Mouse (Mus musculus) forebrain, embryonic 10.5 days (tissue): ENCODE measurements at regions not wholly inside any gene's neighbourhood (a gene's known extent, or its start where the extent isn't known, plus 50 kb on each side); places are given as distances from the start of the nearest gene placed in this dataset.

ENCODE experiments used
- DNase-seq: peaks from one replicate; pipeline ENCODE4 v3.0.0-alpha.2; 2017; ENCODE audit warnings: low spot score; ENCODE audit errors: extremely low spot score
- H3K27ac ChIP-seq: fragments of 300-500 bp; sonication (generic); 2 replicates; pipeline ENCODE4 v1.5.1; 2016; ENCODE audit warnings: mild to moderate bottlenecking
- H3K27me3 ChIP-seq: fragments of 300-500 bp; sonication (generic); 2 replicates; pipeline ENCODE4 v1.6.1; 2016; ENCODE audit warnings: mild to moderate bottlenecking; ENCODE audit not compliant: poor library complexity, severe bottlenecking
- H3K36me3 ChIP-seq: fragments of 300-500 bp; sonication (generic); replicated peaks from 2 replicates; pipeline ENCODE4 v1.6.1; 2016; ENCODE audit warnings: mild to moderate bottlenecking, moderate library complexity
- H3K4me1 ChIP-seq: fragments of 300-500 bp; sonication (generic); 2 replicates; pipeline ENCODE4 v1.6.1; 2016
- H3K4me3 ChIP-seq: fragments of 300-500 bp; sonication (generic); 2 replicates; pipeline ENCODE4 v1.5.1; 2016; ENCODE audit warnings: mild to moderate bottlenecking, moderate library complexity
- H3K9me3 ChIP-seq: fragments of 300-500 bp; sonication (generic); 2 replicates; pipeline ENCODE4 v1.6.1; 2016; ENCODE audit warnings: mild to moderate bottlenecking, moderate library complexity
- WGBS: fragments of 180-500 bp; shearing (Covaris S2); methylation state at CpG from one replicate; pipeline ENCODE4 v1.1.7; 2016; 5-methylcytosine and 5-hydroxymethylcytosine counted together

GRCm38 (mm10) chr8:8802761-8803340 is 112.5 kb upstream of the Arglu1 start:
- Histone ChIP-seq H3K4me1 (peaks cover 14% of the 10 kb centered on the region), H3K27me3 (no peaks in the 10 kb centered on the region), H3K4me3 (no peak overlapping the region), H3K36me3 (no peaks in the 10 kb centered on the region), H3K27ac (no peak overlapping the region), H3K9me3 (no peaks in the 10 kb centered on the region)
- 91% methylated on average over 6 of the region's 6 CpGs for WGBS
- no peak for DNase-seq

- Histone ChIP-seq H3K27me3 (no peaks in the 10 kb centered on the region), H3K4me1 (peaks cover 18% of the 10 kb centered on the region), H3K36me3 (no peaks in the 10 kb centered on the region), H3K4me3 (no peak overlapping the region), H3K27ac (no peak overlapping the region), H3K9me3 (no peaks in the 10 kb centered on the region)
- DNase-seq = no peak
- 54% methylated on average over 5 of the region's 5 CpGs for WGBS
These were observed 112.0 kb upstream of the Arglu1 start for GRCm38 (mm10) chr8:8802317-8802716.

GRCm38 (mm10) chr8:8801578-8801977 is 111.3 kb upstream of the Arglu1 start:
- DNase-seq = no peak
- H3K9me3 ChIP-seq = no peaks in the 10 kb centered on the region
- H3K36me3 ChIP-seq = no peaks in the 10 kb centered on the region
- 72% methylated on average over 5 of the region's 5 CpGs for WGBS
- H3K4me3 ChIP-seq = no peak overlapping the region
- no peaks in the 10 kb centered on the region for H3K27me3 ChIP-seq
- no peak overlapping the region for H3K27ac ChIP-seq
- peaks cover 26% of the 10 kb centered on the region for H3K4me1 ChIP-seq

- H3K9me3 ChIP-seq = no peaks in the 10 kb centered on the region
- no peak for DNase-seq
- H3K4me1 ChIP-seq = peaks cover 28% of the 10 kb centered on the region
- 73% methylated on average over 3 of the region's 3 CpGs for whole genome bisulfite sequencing
- H3K36me3 ChIP-seq = no peaks in the 10 kb centered on the region
- H3K27ac ChIP-seq = no peak overlapping the region
- no peak overlapping the region for H3K4me3 ChIP-seq
- H3K27me3 ChIP-seq = no peaks in the 10 kb centered on the region
These were observed 107.2 kb upstream of the Arglu1 start for GRCm38 (mm10) chr8:8797521-8797920.

GRCm38 (mm10) chr8:8796951-8797350 is 106.6 kb upstream of the Arglu1 start:
- no peak for DNase-seq
- H3K27me3 ChIP-seq = no peaks in the 10 kb centered on the region
- 47% methylated on average over 9 of the region's 9 CpGs for WGBS
- peaks cover 24% of the 10 kb centered on the region for H3K4me1 ChIP-seq
- H3K9me3 ChIP-seq = no peaks in the 10 kb centered on the region
- no peak overlapping the region for H3K27ac ChIP-seq
- no peaks in the 10 kb centered on the region for H3K36me3 ChIP-seq
- H3K4me3 ChIP-seq = no peak overlapping the region

- Histone ChIP-seq H3K27me3 (no peaks in the 10 kb centered on the region), H3K4me1 (peaks cover 18% of the 10 kb centered on the region), H3K4me3 (no peak overlapping the region), H3K9me3 (no peaks in the 10 kb centered on the region), H3K36me3 (no peaks in the 10 kb centered on the region), H3K27ac (no peak overlapping the region)
- no peak for DNase-seq
- WGBS = 86% methylated on average over 6 of the region's 6 CpGs
These were observed 104.4 kb upstream of the Arglu1 start for GRCm38 (mm10) chr8:8794711-8795110.

- peaks cover 19% of the 10 kb centered on the region for H3K4me1 ChIP-seq
- no peak overlapping the region for H3K27ac ChIP-seq
- no peaks in the 10 kb centered on the region for H3K9me3 ChIP-seq
- H3K4me3 ChIP-seq = no peak overlapping the region
- H3K36me3 ChIP-seq = no peaks in the 10 kb centered on the region
- DNase-seq = no peak
- peaks cover 67% of the 10 kb centered on the region for H3K27me3 ChIP-seq
- WGBS = 62% methylated on average over 15 of the region's 15 CpGs
These were observed 89.6 kb upstream of the Arglu1 start for GRCm38 (mm10) chr8:8779931-8780330.

GRCm38 (mm10) chr8:8774496-8775015 is 84.2 kb upstream of the Arglu1 start:
- Histone ChIP-seq H3K27ac (no peak overlapping the region), H3K9me3 (no peaks in the 10 kb centered on the region), H3K4me3 (no peak overlapping the region), H3K36me3 (no peaks in the 10 kb centered on the region), H3K27me3 (peaks cover 46% of the 10 kb centered on the region), H3K4me1 (peaks cover 24% of the 10 kb centered on the region)
- DNase-seq = no peak
- WGBS = 8% methylated on average over 5 of the region's 5 CpGs

GRCm38 (mm10) chr8:8772424-8772823 is 82.1 kb upstream of the Arglu1 start:
- peaks cover 10% of the 10 kb centered on the region for H3K4me1 ChIP-seq
- no peak overlapping the region for H3K4me3 ChIP-seq
- 92% methylated on average over 5 of the region's 5 CpGs for WGBS
- no peak for DNase-seq
- H3K9me3 ChIP-seq = no peaks in the 10 kb centered on the region
- no peaks in the 10 kb centered on the region for H3K36me3 ChIP-seq
- H3K27ac ChIP-seq = no peak overlapping the region
- peaks cover 29% of the 10 kb centered on the region for H3K27me3 ChIP-seq

- H3K4me1 ChIP-seq = peaks cover 10% of the 10 kb centered on the region
- no peak overlapping the region for H3K4me3 ChIP-seq
- no peaks in the 10 kb centered on the region for H3K9me3 ChIP-seq
- H3K36me3 ChIP-seq = no peaks in the 10 kb centered on the region
- no peak for DNase-seq
- H3K27me3 ChIP-seq = peaks cover 12% of the 10 kb centered on the region; the same call in 1 of the 2 replicates
- whole genome bisulfite sequencing = 83% methylated on average over 8 of the region's 8 CpGs
- H3K27ac ChIP-seq = no peak overlapping the region
These were observed 80.1 kb upstream of the Arglu1 start for GRCm38 (mm10) chr8:8770397-8770796.

- 84% methylated on average over 12 of the region's 12 CpGs for WGBS
- no peaks in the 10 kb centered on the region for H3K27me3 ChIP-seq
- no peaks in the 10 kb centered on the region; the same call in 1 of the 2 replicates for H3K4me1 ChIP-seq
- DNase-seq = no peak
- no peak overlapping the region for H3K27ac ChIP-seq
- H3K4me3 ChIP-seq = no peak overlapping the region
- H3K9me3 ChIP-seq = no peaks in the 10 kb centered on the region
- H3K36me3 ChIP-seq = no peaks in the 10 kb centered on the region
These were observed 72.0 kb upstream of the Arglu1 start for GRCm38 (mm10) chr8:8762354-8762753.

- WGBS = 89% methylated on average over 8 of the region's 8 CpGs
- DNase-seq = no peak
- H3K36me3 ChIP-seq = no peaks in the 10 kb centered on the region
- H3K27me3 ChIP-seq = no peaks in the 10 kb centered on the region
- peaks cover 11% of the 10 kb centered on the region for H3K4me1 ChIP-seq
- no peak overlapping the region for H3K4me3 ChIP-seq
- no peak overlapping the region for H3K27ac ChIP-seq
- H3K9me3 ChIP-seq = no peaks in the 10 kb centered on the region
These were observed 68.0 kb upstream of the Arglu1 start for GRCm38 (mm10) chr8:8758283-8758682.

GRCm38 (mm10) chr8:8751208-8751607 is 60.9 kb upstream of the Arglu1 start:
- H3K4me1 ChIP-seq = peaks cover 11% of the 10 kb centered on the region
- H3K4me3 ChIP-seq = no peak overlapping the region
- no peak overlapping the region for H3K27ac ChIP-seq
- H3K9me3 ChIP-seq = no peaks in the 10 kb centered on the region
- no peak for DNase-seq
- no peaks in the 10 kb centered on the region for H3K27me3 ChIP-seq
- WGBS = 90% methylated on average over 15 of the region's 15 CpGs
- H3K36me3 ChIP-seq = no peaks in the 10 kb centered on the region

- no peak for DNase-seq
- Histone ChIP-seq H3K27me3 (no peaks in the 10 kb centered on the region), H3K4me3 (no peak overlapping the region), H3K9me3 (no peaks in the 10 kb centered on the region), H3K36me3 (no peaks in the 10 kb centered on the region), H3K4me1 (no peaks in the 10 kb centered on the region), H3K27ac (no peak overlapping the region)
- 63% methylated on average over 1 of the region's 1 CpGs for WGBS
These were observed 56.4 kb upstream of the Arglu1 start for GRCm38 (mm10) chr8:8746691-8747090.
